Mouse (Mus musculus): ENCODE measurements around the gene Gm14180. TPM values are rescaled to one million over a fixed set of nuclear protein-coding genes. Genes with fewer than 3 reads are reported as not detected.
"Not testable (repeated sequence)": the region's sequence is repeated elsewhere in the genome, so short reads cannot be mapped to it uniquely, and the experiment has no call there.

The Gm14180 gene
- polyA plus RNA-seq (2017; shearing (Covaris generic)) = not detected

DNA sequence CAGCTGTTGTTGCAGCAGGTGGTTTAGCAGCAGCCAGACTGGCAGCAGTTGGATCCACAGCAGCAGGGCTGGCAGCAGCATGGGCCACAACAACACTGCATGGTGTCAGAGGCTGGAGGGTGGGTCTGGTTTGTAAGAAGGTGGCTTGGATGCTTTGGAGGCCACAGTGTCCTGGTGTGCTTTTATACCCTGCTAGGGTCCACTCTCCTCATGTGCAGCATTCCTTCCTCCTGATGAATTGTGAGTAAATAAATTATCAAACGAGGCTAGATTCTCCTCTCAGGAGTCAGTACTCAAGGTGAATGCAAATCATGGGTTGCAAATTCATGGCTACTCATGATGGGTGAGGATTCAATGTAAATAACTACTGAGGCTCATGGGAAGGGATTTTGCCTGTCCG lies at the start of gene Gm14180:
Gene Gm14180, minus strand, starts transcription at position 101 of the 400 bp plus-strand sequence.
- no peak for ATAC-seq

DNA sequence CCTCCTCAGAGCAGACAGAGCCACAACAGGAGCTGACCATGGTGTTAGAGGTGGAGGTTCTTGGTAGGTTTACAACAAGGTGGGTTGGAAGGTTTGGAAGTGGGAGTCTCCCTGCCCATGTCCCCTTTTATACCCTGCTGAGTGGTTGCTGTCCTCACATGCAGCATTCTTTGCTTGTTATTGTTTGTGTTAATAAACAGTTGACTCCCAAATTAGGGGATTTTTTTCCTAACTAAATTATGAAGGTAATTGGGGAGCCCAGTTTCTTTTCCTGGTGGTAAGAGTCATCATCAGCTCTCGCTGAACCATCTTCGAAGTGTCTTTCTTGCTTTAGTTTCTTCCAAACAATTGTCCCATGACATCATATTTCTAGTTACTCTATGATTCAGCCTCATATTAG lies 46.5 kb upstream of the Gm14180 start, which contains the start of gene Krtap4-8:
Gene Krtap4-8, minus strand, starts transcription at position 101 of the 400 bp plus-strand sequence.
- ATAC-seq = no peak

DNA sequence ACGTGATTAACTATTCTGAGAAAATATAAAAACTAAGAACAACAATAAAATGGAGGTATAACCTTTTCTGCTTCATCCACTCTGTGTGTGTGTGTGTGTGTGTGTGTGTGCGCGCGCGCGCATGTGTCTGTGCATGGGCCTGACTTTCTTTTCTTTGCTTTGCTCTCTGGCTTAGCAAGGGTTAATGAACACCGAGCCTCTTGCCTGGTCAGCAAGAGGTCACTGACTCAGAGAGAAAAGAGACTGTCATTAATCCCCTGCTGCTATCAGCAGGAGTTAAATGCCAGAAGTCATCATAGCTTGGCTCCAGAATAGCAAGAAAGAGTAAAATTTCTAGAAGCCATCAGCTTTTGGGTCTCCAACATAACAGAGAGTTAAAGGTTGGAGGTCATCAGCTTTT lies 44.3 kb upstream of the Gm14180 start:
- no peak for ATAC-seq

DNA sequence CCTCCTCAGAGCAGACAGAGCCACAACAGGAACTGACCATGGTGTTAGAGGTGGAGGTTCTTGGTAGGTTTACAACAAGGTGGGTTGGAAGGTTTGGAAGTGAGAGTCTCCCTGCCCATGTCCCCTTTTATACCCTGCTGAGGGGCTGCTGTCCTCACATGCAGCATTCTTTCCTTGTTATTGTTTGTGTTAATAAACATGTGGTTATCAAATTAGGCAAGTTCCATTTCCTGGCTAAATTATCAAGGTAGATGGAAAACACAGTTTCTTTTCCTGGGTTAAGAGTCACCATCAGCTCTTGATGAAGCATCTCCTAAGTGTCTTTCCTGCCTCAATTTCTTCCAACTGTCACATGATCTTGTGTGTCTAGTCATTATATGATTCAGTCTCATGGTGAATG lies 38.7 kb upstream of the Gm14180 start, which contains the start of gene Gm11595:
Gene Gm11595, minus strand, starts transcription at position 101 of the 400 bp plus-strand sequence.
- not testable (repeated sequence) for ATAC-seq

- no peak for ATAC-seq
Observed at GRCm38 (mm10) chr11:99768410-99768809, 34.3 kb upstream of the Gm14180 start.

- no peak for ATAC-seq
Observed at GRCm38 (mm10) chr11:99758877-99759276, 24.8 kb upstream of the Gm14180 start.

DNA sequence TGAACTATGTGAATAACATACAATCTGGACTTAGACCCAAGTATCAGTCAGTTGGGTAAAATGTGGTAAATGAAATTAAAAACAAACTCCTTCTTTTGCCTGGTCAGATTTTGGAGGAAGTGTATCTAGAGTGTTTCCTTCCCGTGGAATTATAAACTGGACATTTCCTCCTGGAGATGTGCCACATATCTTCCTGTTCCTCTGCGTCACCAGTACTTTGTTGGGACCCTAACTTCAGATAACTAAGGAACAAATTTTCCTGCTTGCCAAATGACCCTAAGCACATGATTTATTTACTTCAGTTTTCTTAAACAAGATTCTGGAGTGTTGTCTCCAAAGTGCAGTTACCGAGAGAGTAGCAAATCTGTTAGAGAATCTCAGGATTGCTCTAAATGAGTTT lies 9.9 kb upstream of the Gm14180 start:
- no peak for ATAC-seq

GRCm38 (mm10) chr11:99724061-99724460 lies 10.0 kb downstream of the Gm14180 start:
- ATAC-seq = no peak

GRCm38 (mm10) chr11:99718759-99719158 lies 15.3 kb downstream of the Gm14180 start:
- ATAC-seq = no peak

DNA sequence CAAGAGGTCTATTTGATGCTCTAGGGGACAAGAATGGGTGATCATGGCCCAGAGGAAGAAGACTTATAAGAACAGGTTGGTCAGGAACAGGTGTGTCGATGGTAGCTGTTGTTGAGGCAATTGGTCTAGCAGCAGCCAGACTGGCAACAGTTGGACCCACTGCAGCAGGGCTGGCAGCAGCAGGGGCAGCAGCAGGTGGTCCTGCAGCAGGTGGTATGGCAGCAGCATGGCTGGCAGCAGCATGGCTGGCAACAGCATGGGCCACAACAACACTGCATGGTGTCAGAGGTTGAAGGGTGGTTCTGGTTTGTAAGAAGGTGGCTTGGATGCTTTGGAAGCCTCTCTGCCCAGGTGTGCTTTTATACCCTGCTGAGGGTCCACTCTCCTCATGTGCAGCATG lies 43.6 kb downstream of the Gm14180 start, which contains the start of gene Gm14190:
Gene Gm14190, minus strand, starts transcription at position 278 of the 400 bp plus-strand sequence.
- ATAC-seq = no peak

GRCm38 (mm10) chr11:99685235-99685634 lies 48.9 kb downstream of the Gm14180 start:
- ATAC-seq = not testable (repeated sequence)

Other genes starting within 250 kb of the Gm14180 start
- gene Krt23, start 241.2 kb downstream of the Gm14180 start, polyA plus RNA-seq (2017; shearing (Covaris generic)) = not detected
- gene Krt39, start 213.0 kb downstream of the Gm14180 start, polyA plus RNA-seq (2017; shearing (Covaris generic)) = not detected
- gene Krt40, start 191.1 kb downstream of the Gm14180 start, polyA plus RNA-seq (2017; shearing (Covaris generic)) = not detected
- not detected for gene Krtap3-3, start 183.4 kb downstream of the Gm14180 start, polyA plus RNA-seq (2017; shearing (Covaris generic))
- gene Krtap3-2, start 177.4 kb downstream of the Gm14180 start, polyA plus RNA-seq (2017; shearing (Covaris generic)) = not detected
- gene Gm11939, start 174.8 kb downstream of the Gm14180 start, polyA plus RNA-seq (2017; shearing (Covaris generic)) = not detected
- not detected for gene Krtap3-1, start 167.7 kb downstream of the Gm14180 start, polyA plus RNA-seq (2017; shearing (Covaris generic))
- gene Krtap1-5, start 153.3 kb downstream of the Gm14180 start, polyA plus RNA-seq (2017; shearing (Covaris generic)) = not detected
- gene Krtap1-4, start 150.6 kb downstream of the Gm14180 start, polyA plus RNA-seq (2017; shearing (Covaris generic)) = not detected
- gene Krtap1-3, start 143.0 kb downstream of the Gm14180 start, polyA plus RNA-seq (2017; shearing (Covaris generic)) = not detected
- gene Krtap9-3, start 136.2 kb downstream of the Gm14180 start, polyA plus RNA-seq (2017; shearing (Covaris generic)) = not detected
- gene Gm11938, start 131.0 kb downstream of the Gm14180 start, polyA plus RNA-seq (2017; shearing (Covaris generic)) = not detected
- not detected for gene Gm11937, start 124.1 kb downstream of the Gm14180 start, polyA plus RNA-seq (2017; shearing (Covaris generic))
- gene Krtap2-4, start 119.4 kb downstream of the Gm14180 start, polyA plus RNA-seq (2017; shearing (Covaris generic)) = not detected
- gene Gm11562, start 113.9 kb downstream of the Gm14180 start, polyA plus RNA-seq (2017; shearing (Covaris generic)) = not detected
- gene Krtap4-1, start 106.1 kb downstream of the Gm14180 start, polyA plus RNA-seq (2017; shearing (Covaris generic)) = not detected
- not detected for gene Krtap4-2, start 99.2 kb downstream of the Gm14180 start, polyA plus RNA-seq (2017; shearing (Covaris generic))
- not detected for gene Krtap4-7, start 90.2 kb downstream of the Gm14180 start, polyA plus RNA-seq (2017; shearing (Covaris generic))
- gene Gm11555, start 84.1 kb downstream of the Gm14180 start, polyA plus RNA-seq (2017; shearing (Covaris generic)) = not detected
- gene Gm11563, start 75.3 kb downstream of the Gm14180 start, polyA plus RNA-seq (2017; shearing (Covaris generic)) = not detected
- not detected for gene Krtap4-6, start 68.3 kb downstream of the Gm14180 start, polyA plus RNA-seq (2017; shearing (Covaris generic))
- not detected for gene Gm14190, start 43.5 kb downstream of the Gm14180 start, polyA plus RNA-seq (2017; shearing (Covaris generic))
- not detected for gene Gm11595, start 38.6 kb upstream of the Gm14180 start, polyA plus RNA-seq (2017; shearing (Covaris generic))
- not detected for gene Krtap4-8, start 46.4 kb upstream of the Gm14180 start, polyA plus RNA-seq (2017; shearing (Covaris generic))
- not detected for gene Krtap4-9, start 50.9 kb upstream of the Gm14180 start, polyA plus RNA-seq (2017; shearing (Covaris generic))
- not detected for gene Gm11596, start 59.2 kb upstream of the Gm14180 start, polyA plus RNA-seq (2017; shearing (Covaris generic))
- gene Gm11569, start 64.6 kb upstream of the Gm14180 start, polyA plus RNA-seq (2017; shearing (Covaris generic)) = not detected
- not detected for gene Gm11554, start 70.2 kb upstream of the Gm14180 start, polyA plus RNA-seq (2017; shearing (Covaris generic))
- gene Krtap4-13, start 75.6 kb upstream of the Gm14180 start, polyA plus RNA-seq (2017; shearing (Covaris generic)) = not detected
- gene Gm11564, start 81.4 kb upstream of the Gm14180 start, polyA plus RNA-seq (2017; shearing (Covaris generic)) = not detected
- gene 2300003K06Rik, start 103.8 kb upstream of the Gm14180 start, polyA plus RNA-seq (2017; shearing (Covaris generic)) = not detected
- not detected for gene Krtap4-16, start 117.3 kb upstream of the Gm14180 start, polyA plus RNA-seq (2017; shearing (Covaris generic))
- not detected for gene Gm11568, start 123.6 kb upstream of the Gm14180 start, polyA plus RNA-seq (2017; shearing (Covaris generic))
- gene Gm11559, start 130.2 kb upstream of the Gm14180 start, polyA plus RNA-seq (2017; shearing (Covaris generic)) = not detected
- gene Krtap9-1, start 139.1 kb upstream of the Gm14180 start, polyA plus RNA-seq (2017; shearing (Covaris generic)) = not detected
- gene Gm11567, start 144.9 kb upstream of the Gm14180 start, polyA plus RNA-seq (2017; shearing (Covaris generic)) = not detected
- not detected for gene Krtap31-1, start 173.6 kb upstream of the Gm14180 start, polyA plus RNA-seq (2017; shearing (Covaris generic))
- not detected for gene Gm11565, start 180.5 kb upstream of the Gm14180 start, polyA plus RNA-seq (2017; shearing (Covaris generic))
- gene Krtap31-2, start 202.0 kb upstream of the Gm14180 start, polyA plus RNA-seq (2017; shearing (Covaris generic)) = not detected
- gene Krtap9-5, start 214.2 kb upstream of the Gm14180 start, polyA plus RNA-seq (2017; shearing (Covaris generic)) = not detected
- gene Krtap29-1, start 244.8 kb upstream of the Gm14180 start, polyA plus RNA-seq (2017; shearing (Covaris generic)) = not detected

Data from activated CD4-positive, CD25-positive, alpha-beta regulatory T cell, adult 4 months (primary cell).